Mouse (Mus musculus) spleen, adult 2 months (tissue): ENCODE data around the gene Pgd.

Experiments used
- CTCF ChIP-seq: fragments of 200-500 bp; IDR thresholded peaks from 2 replicates; pipeline ENCODE4 v1.5.1; 2011; ENCODE audit warnings: mild to moderate bottlenecking, inconsistent platforms; ENCODE audit not compliant: insufficient read depth, insufficient read length, insufficient replicate concordance; ENCODE audit errors: extremely low read depth
- POLR2A ChIP-seq: fragments of 200-500 bp; IDR thresholded peaks from 2 replicates; pipeline ENCODE4 v1.6.1; 2011; ENCODE audit warnings: low read depth, low read length, inconsistent platforms

DNA sequence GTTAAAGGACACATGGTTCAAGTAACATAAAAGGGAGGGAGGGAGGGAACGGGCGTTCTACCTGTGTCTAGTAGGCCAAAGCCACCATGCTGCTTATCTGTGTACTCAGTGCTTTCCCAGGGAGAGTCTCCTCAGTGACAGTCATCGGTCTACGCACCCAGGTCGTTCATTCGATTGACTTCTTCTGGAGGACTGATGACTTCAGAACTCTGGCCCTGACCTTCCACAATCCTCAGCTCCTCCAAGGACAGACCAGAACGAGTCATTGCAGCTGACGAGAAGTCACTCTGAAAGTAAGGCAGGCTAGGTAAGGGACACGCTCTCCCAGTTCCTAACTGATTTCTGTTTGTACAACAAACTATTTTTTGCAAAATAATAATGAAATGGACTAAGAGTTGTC lies 46.9 kb upstream of the Pgd start:
- TF ChIP-seq POLR2A (no peak), CTCF (no peak)
